Mouse (Mus musculus) B cell, adult 67 days (primary cell): ENCODE measurements around the gene Dnajb1. TPM values are rescaled to one million over a fixed set of nuclear protein-coding genes. Genes with fewer than 3 reads are reported as not detected.

Experiments
- total RNA-seq, 2 experiments: library from RNA; stranded (reverse); gene quantifications; 4 replicates each; pipeline ENCODE4 v1.2.4; 2023

Dnajb1 gene
- 100 to 1,000 TPM in 1 of 2 experiments, 10 to 100 TPM in 1; 73.0 to 124 TPM for total RNA-seq

GRCm38 (mm10) chr8:83607661-83608397, at the start of gene Dnajb1, which contains the start of gene Tecr:
Gene Dnajb1, plus strand, starts transcription at chr8:83608193.
Gene Tecr, minus strand, starts transcription at chr8:83607971.

GRCm38 (mm10) chr8:83566469-83567395, 41.3 kb upstream of the Dnajb1 start, which contains the start of gene Ndufb7:
Gene Ndufb7, plus strand, starts transcription at chr8:83566671.

GRCm38 (mm10) chr8:83652030-83652743, 44.2 kb downstream of the Dnajb1 start, which contains the start of gene Gipc1:
Gene Gipc1, plus strand, starts transcription at chr8:83652677.

Other genes starting within 250 kb of the Dnajb1 start
- not detected for gene Clgn, start 218.3 kb upstream of the Dnajb1 start, total RNA-seq
- gene Scoc, start 149.8 kb upstream of the Dnajb1 start, total RNA-seq: 10 to 100 TPM; 19.8 to 33.4 TPM
- gene Olfr370, start 72.4 kb upstream of the Dnajb1 start, total RNA-seq: not detected
- gene Ndufb7, start 41.5 kb upstream of the Dnajb1 start, total RNA-seq: 10 to 100 TPM; 82.3 to 84.3 TPM
- 100 to 1,000 TPM; 217 to 268 TPM for gene Tecr, start 222 bp upstream of the Dnajb1 start, total RNA-seq
- gene Gipc1, start 44.5 kb downstream of the Dnajb1 start, total RNA-seq: 10 to 100 TPM; 24.8 to 27.6 TPM
- gene Ptger1, start 58.5 kb downstream of the Dnajb1 start, total RNA-seq: 1 to 10 TPM in 1 of 2 experiments, under 1 TPM in 1; 0.44 to 1.5 TPM
- 100 to 1,000 TPM; 371 to 382 TPM for gene Pkn1, start 91.0 kb downstream of the Dnajb1 start, total RNA-seq
- gene Ddx39, start 107.0 kb downstream of the Dnajb1 start, total RNA-seq: 100 to 1,000 TPM; 118 to 122 TPM
- 100 to 1,000 TPM; 576 to 708 TPM for gene Adgre5, start 133.1 kb downstream of the Dnajb1 start, total RNA-seq